Mouse (Mus musculus) kidney, embryonic 15.5 days (tissue): ENCODE data around the gene Camta1. TPM values are rescaled to one million over a fixed set of nuclear protein-coding genes. Genes with fewer than 3 reads are reported as not detected.

Experiments used
- ATAC-seq: fragments of 200-750 bp; cut with Nextera tagmentation; replicated peaks from 2 replicates; pipeline ENCODE4 v1.8.0; 2017; ENCODE audit warnings: moderate TSS enrichment; ENCODE audit not compliant: low FRiP score
- H3K27ac ChIP-seq: fragments of 300-500 bp; sonication (generic); 2 replicates; pipeline ENCODE4 v1.5.1; 2015; ENCODE audit warnings: mild to moderate bottlenecking, inconsistent platforms
- H3K27me3 ChIP-seq: fragments of 300-500 bp; sonication (generic); 2 replicates; pipeline ENCODE4 v1.6.1; 2015; ENCODE audit warnings: inconsistent platforms
- H3K36me3 ChIP-seq: fragments of 300-500 bp; sonication (generic); 2 replicates; pipeline ENCODE4 v1.6.1; 2015; ENCODE audit warnings: inconsistent platforms
- H3K4me1 ChIP-seq: fragments of 300-500 bp; sonication (generic); 2 replicates; pipeline ENCODE4 v1.6.1; 2015; ENCODE audit warnings: inconsistent platforms
- H3K4me2 ChIP-seq: fragments of 300-500 bp; sonication (generic); 2 replicates; pipeline ENCODE4 v1.6.1; 2015; ENCODE audit warnings: moderate library complexity, mild to moderate bottlenecking, inconsistent platforms
- H3K4me3 ChIP-seq: fragments of 300-500 bp; sonication (generic); replicated peaks from 2 replicates; pipeline ENCODE4 v1.5.1; 2015; ENCODE audit warnings: mild to moderate bottlenecking, inconsistent platforms
- H3K9ac ChIP-seq: fragments of 300-500 bp; sonication (generic); 2 replicates; pipeline ENCODE4 v1.6.1; 2015; ENCODE audit warnings: mild to moderate bottlenecking, inconsistent platforms
- H3K9me3 ChIP-seq: fragments of 300-500 bp; sonication (generic); replicated peaks from 2 replicates; pipeline ENCODE4 v1.6.1; 2016; ENCODE audit warnings: inconsistent platforms
- WGBS: fragments of 180-500 bp; shearing (Covaris S2); methylation state at CpG from one replicate; pipeline ENCODE4 v1.1.7; 2015; ENCODE audit warnings: mixed read lengths; 5-methylcytosine and 5-hydroxymethylcytosine counted together
- polyA plus RNA-seq: library from polyadenylated mRNA; unstranded; fragments of >200 nt; fragmentation: Nextera tagmentation; extraction: Ambion mirVana; gene quantifications from 2 replicates; pipeline ENCODE4 v1.2.1, GENCODE M21; 2015

Camta1 gene
- polyA plus RNA-seq, 1 experiment from 2014 or later = 87.9 TPM

DNA sequence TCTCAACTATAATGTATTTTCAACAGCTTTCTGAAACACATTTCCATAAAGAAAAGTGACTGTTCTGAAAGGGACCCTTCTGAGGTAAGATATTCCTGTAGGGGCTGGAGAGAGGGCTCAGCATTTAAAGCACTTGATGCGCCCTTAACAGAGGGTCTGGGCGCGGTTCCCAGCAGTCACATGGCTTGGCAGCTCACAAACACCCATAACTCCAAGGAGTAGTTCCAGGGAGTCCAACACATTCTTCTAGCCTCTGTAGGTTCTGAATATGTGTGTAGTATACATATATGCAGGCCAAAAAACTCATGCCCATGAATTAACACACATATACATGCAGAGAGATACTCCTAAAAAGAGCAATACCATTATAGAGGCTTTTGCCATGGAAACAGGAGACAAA is 333.9 kb downstream of the Camta1 start:
- Histone ChIP-seq H3K4me3 (no peak overlapping the region), H3K9ac (no peak overlapping the region), H3K27me3 (no peaks in the 10 kb centered on the region), H3K27ac (no peak overlapping the region), H3K4me1 (no peaks in the 10 kb centered on the region), H3K36me3 (no peaks in the 10 kb centered on the region), H3K4me2 (no peak overlapping the region), H3K9me3 (no peaks in the 10 kb centered on the region)
- ATAC-seq = no peak
- WGBS = 85% methylated on average over 3 of the region's 3 CpGs

DNA sequence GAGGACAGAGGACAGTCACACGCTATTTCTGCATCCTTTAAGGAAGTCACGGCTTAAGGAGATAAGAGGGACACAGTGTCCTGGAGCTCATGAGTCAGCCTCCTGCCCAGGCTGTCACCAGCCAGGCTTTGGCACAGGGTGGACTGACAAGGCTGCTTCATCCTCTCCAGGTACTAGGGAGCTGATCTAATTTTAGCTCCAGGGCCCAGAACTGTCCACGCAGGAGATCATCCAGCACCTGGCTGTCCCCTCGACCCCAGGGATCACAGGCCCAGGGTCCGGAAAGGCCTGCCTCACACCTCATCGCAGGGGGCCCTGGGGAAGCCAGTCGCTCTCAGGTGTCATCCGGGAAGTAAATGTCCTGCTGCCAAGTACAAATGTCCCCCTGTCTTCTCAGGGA is 341.6 kb downstream of the Camta1 start:
- 28% methylated on average over 8 of the region's 8 CpGs for WGBS
- H3K27ac ChIP-seq = no peak overlapping the region

DNA sequence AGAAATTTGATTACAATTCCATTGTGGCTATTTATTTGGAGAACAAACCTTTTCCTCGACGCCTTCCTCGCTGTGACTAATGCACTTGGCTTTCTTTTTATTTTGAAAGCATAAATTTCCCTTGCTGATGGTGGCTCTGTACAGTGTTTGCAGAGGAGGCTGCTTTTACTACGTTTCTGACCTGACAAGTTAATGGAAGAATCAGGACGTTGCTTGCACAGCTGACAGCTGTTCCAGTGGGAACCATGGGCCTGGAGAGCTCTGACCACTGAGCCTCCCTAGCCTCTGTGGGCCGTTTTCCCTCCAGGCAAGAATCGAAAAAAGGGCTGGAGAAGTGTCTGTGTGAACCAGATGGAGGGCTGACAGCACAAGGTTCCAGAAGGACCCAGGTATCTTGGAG is 342.7 kb downstream of the Camta1 start:
- Histone ChIP-seq H3K27ac (no peak overlapping the region), H3K27me3 (peaks cover 4% of the 10 kb centered on the region; the same call in 1 of the 2 replicates), H3K4me1 (peaks cover 37% of the 10 kb centered on the region), H3K4me3 (no peak overlapping the region), H3K9me3 (no peaks in the 10 kb centered on the region), H3K36me3 (no peaks in the 10 kb centered on the region), H3K9ac (no peak overlapping the region), H3K4me2 (no peak overlapping the region)
- ATAC-seq = no peak; the same call in 1 of the 2 replicates
- 25% methylated on average over 7 of the region's 7 CpGs for WGBS

More for the DNA sequence above, 341.6 kb downstream of the Camta1 start:
- Histone ChIP-seq H3K9me3 (no peaks in the 10 kb centered on the region), H3K4me3 (no peak overlapping the region), H3K9ac (no peak overlapping the region), H3K4me2 (no peak overlapping the region), H3K27me3 (peaks cover 4% of the 10 kb centered on the region; the same call in 1 of the 2 replicates), H3K36me3 (no peaks in the 10 kb centered on the region), H3K4me1 (peaks cover 37% of the 10 kb centered on the region)
- ATAC-seq = no peak

DNA sequence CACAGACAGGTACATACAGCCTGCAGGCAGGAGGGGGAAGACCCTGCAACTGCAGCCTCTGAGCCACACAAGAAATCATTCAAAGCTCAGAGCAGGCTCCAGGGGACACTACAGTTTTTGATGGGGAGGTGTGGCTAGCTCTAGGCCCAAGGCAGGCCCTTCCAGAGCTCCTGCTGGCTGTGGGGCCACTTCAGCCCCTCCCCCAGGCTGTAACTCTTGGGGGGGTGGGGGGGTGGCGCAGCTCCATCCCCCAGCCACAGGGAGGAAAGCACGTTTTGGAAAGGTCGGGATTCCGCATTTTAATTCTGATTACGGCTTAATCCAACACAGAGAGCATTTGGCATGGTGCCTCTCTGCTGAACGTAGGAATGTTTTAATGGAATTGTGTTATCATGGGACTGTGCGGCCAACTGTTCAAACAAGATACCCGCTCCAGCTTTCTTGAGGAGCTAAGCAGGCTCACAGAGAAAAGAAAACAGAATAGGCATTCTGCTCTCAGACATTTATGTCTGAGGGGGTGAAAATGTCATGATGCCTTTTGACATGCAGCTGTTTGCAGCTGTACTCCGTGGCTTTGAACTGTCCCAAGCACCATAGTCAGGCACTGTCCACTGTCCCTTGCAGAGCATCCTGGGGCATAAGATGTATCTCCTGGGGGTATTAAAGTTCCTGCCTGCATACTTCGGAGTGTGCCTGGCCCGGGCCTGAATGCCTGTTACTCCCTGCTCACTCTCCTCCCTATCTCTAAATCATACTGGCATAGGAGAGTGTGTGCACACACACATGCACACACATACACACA is 344.5 kb downstream of the Camta1 start:
- Histone ChIP-seq H3K9ac (no peak overlapping the region), H3K27ac (peak overlapping the region; percentile 58), H3K9me3 (no peaks in the 10 kb centered on the region), H3K4me2 (no peak overlapping the region), H3K36me3 (no peaks in the 10 kb centered on the region), H3K4me1 (peaks cover 37% of the 10 kb centered on the region), H3K27me3 (peaks cover 4% of the 10 kb centered on the region; the same call in 1 of the 2 replicates), H3K4me3 (no peak overlapping the region)
- ATAC-seq = peak; percentile 61
- WGBS = 23% methylated on average over 11 of the region's 11 CpGs

DNA sequence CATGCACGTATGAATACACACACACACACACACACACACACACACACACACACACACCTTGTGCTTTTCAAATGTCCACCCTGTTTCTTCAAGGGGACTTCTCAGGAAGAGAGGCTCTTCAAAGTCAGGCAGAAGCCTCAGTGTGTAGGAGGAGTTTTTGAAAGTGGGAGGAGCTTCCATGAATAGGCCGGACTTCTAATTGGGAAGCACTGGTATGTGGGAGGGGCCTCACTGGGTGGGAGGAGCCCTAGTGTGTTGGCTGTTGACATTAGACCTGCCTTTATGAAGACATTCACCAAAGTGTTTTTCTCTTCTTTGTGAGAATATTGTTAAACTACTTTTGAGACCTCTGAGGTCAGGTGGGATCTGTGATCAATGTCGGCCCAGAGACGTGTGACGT is 346.4 kb downstream of the Camta1 start:
- ATAC-seq = no peak
- Histone ChIP-seq H3K9ac (no peak overlapping the region), H3K9me3 (no peaks in the 10 kb centered on the region), H3K27me3 (no peaks in the 10 kb centered on the region), H3K27ac (no peak overlapping the region), H3K4me1 (peaks cover 34% of the 10 kb centered on the region), H3K36me3 (no peaks in the 10 kb centered on the region), H3K4me3 (no peak overlapping the region), H3K4me2 (no peak overlapping the region)
- whole genome bisulfite sequencing = 73% methylated on average over 5 of the region's 5 CpGs

DNA sequence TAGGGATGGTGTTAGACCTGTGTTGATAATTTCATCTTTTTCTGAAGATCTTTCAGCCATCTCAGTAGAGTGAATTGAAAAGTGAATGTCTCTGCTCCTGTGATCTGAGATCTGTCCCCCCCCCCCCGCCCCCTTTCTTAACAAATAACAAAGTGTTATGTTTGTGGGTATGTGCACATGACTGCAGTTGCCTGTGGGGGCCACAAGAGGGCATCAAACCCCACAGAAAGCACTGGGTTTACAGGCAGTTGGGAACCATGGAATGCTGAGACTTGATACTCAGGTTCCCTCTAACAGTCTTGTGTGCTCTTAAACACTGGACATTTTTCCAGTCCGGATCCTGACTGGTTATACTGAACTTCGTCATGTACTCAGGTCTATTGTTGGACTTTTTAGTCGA is 350.6 kb downstream of the Camta1 start:
- no peak for ATAC-seq
- Histone ChIP-seq H3K9me3 (no peaks in the 10 kb centered on the region), H3K27ac (no peak overlapping the region), H3K4me1 (no peaks in the 10 kb centered on the region), H3K4me2 (no peak overlapping the region), H3K27me3 (no peaks in the 10 kb centered on the region), H3K36me3 (no peaks in the 10 kb centered on the region), H3K9ac (no peak overlapping the region), H3K4me3 (no peak overlapping the region)
- WGBS = 93% methylated on average over 4 of the region's 4 CpGs

DNA sequence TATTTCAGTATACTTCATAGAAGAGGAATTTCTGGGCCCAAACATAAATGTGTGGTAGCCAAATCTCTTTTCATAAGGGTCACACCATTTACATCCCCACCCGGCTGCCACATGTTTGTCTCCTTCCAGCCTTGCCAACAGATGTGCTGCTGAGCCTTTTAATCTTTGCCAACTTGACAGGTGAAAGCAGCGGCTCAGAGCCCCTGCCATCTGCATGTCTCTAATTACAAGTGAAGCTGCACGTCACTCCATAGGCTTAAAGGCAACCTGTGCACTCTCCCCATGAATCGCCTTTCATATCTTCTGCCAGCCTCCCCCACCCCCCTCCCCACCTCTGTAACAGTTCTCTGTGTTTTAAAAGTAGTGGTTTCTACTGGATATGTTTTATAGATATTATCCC is 351.3 kb downstream of the Camta1 start:
- H3K9me3 ChIP-seq = no peaks in the 10 kb centered on the region
- no peak overlapping the region for H3K4me2 ChIP-seq
- no peaks in the 10 kb centered on the region for H3K4me1 ChIP-seq
- no peaks in the 10 kb centered on the region for H3K36me3 ChIP-seq
- no peak overlapping the region for H3K4me3 ChIP-seq
- H3K27ac ChIP-seq = no peak overlapping the region
- ATAC-seq = no peak
- 48% methylated on average over 4 of the region's 4 CpGs for WGBS
- no peak overlapping the region for H3K9ac ChIP-seq
- no peaks in the 10 kb centered on the region for H3K27me3 ChIP-seq

DNA sequence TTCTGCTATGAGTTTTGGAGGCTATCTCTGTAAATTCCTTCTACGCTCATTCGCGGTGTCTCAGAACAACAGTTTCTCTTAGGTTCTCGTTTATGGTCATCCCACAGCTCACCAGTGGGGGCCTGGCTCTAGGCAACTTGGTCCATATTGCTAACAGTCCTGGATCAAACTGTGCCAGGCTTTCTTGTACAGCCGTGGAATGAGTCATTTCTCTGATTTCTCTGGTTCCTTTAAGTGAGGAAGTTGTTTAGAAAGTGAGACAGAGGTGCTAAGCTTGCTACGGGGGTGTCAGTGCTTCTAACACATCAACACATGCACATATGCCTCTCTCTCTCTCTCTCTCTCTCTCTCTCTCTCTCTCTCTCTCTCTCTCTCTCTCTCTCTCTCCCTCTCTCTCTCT is 355.0 kb downstream of the Camta1 start:
- Histone ChIP-seq H3K4me3 (no peak overlapping the region), H3K4me1 (no peaks in the 10 kb centered on the region), H3K27ac (no peak overlapping the region), H3K4me2 (no peak overlapping the region), H3K36me3 (no peaks in the 10 kb centered on the region), H3K9ac (no peak overlapping the region), H3K9me3 (no peaks in the 10 kb centered on the region), H3K27me3 (no peaks in the 10 kb centered on the region)
- 69% methylated on average over 6 of the region's 6 CpGs for WGBS
- ATAC-seq = no peak

DNA sequence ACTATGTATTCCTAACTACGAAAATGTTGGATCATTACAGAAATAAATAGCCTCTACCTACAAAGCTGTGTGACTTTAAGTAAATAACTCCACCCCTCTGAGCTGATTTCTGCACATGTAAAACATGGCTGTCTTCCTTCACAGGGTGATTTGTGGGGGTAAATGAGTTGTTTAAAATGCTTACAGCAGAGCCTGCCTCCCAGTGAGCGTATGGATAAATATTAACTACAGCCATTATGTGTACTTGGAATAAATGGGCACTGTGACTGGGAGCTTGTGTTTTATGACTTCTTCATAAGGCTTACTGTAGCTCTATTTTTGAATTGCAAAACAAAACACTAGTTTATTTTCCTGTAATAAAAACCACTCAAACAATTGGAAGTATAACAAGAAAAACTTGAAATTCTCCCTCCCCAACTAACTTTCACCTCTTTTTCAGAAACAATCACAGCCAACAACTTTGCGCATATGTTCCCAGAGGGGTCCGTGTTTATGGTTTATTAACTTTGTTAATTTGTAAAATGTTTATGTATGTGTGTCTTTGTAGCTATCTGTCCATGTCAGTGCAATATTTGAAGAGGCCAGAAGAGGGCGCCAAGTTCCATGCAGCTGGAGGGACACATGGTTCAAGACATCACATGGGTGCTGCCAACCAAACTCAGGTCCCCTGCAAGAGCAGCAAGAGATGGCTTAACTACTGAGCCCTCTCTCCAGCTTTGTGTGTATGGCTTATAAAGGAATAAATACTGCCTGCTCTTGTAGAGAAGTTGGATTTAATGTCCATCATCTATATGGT is 363.0 kb downstream of the Camta1 start:
- Histone ChIP-seq H3K4me1 (peaks cover 19% of the 10 kb centered on the region), H3K4me3 (no peak overlapping the region), H3K27ac (no peak overlapping the region), H3K36me3 (no peaks in the 10 kb centered on the region), H3K9me3 (no peaks in the 10 kb centered on the region; the same call in 1 of the 2 replicates), H3K9ac (no peak overlapping the region), H3K27me3 (peaks cover 4% of the 10 kb centered on the region; the same call in 1 of the 2 replicates), H3K4me2 (no peak overlapping the region)
- 77% methylated on average over 5 of the region's 5 CpGs for WGBS
- ATAC-seq = no peak

DNA sequence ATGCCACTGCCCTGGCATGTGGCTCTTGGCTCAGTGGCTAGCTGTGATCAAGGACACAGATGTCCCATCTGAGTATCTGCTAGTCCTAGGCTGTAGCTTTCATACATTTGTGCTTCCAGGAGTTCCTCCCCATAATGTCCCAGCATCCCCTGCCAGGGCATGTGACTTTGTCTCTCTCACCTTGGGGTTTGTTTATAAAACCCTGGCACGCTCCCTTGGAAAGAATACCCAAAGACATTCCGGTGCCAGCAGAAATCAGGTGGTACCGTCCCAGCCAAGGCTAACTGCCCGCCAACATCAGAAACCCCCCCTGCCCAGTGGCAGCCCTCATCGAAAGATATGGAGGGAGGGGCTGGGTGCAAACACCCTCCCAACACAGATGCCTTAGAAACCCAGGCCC is 365.1 kb downstream of the Camta1 start:
- Histone ChIP-seq H3K4me1 (peaks cover 28% of the 10 kb centered on the region), H3K4me3 (no peak overlapping the region), H3K4me2 (no peak overlapping the region), H3K36me3 (no peaks in the 10 kb centered on the region), H3K27me3 (peaks cover 4% of the 10 kb centered on the region; the same call in 1 of the 2 replicates), H3K9ac (no peak overlapping the region), H3K27ac (no peak overlapping the region), H3K9me3 (no peaks in the 10 kb centered on the region; the same call in 1 of the 2 replicates)
- no peak for ATAC-seq
- 88% methylated on average over 5 of the region's 5 CpGs for WGBS

DNA sequence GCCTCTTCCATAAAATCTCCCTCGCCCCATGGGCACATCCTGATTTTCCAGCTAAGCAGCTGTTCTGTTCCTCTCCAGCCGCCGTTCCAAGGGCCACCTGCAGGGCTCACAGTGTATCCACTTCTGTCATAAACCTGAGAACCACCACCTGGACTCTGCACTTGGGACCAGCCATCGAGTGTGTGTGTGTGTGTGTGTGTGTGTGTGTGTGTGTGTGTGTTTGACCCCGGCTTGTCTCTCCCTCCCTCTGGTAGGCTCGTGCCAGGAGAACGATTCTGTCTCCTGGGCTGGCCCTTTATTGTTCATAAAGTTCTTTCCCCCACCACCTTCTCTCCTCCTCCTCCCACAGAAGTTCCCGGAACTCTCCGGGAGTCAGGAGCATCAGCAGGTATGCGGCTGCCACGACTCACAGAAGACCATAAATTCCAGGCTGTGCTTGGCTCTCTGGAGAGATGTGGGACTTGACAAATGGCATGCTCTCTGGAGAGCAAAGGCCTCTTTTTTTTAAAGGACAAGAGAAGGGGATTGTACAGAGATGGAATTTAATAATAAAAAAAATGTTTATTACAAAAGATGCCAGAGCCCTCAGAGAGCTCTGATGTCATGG is 366.3 kb downstream of the Camta1 start:
- Histone ChIP-seq H3K27ac (no peak overlapping the region; the same call in 1 of the 2 replicates), H3K9ac (no peak overlapping the region), H3K4me1 (peaks cover 28% of the 10 kb centered on the region), H3K4me2 (no peak overlapping the region), H3K36me3 (no peaks in the 10 kb centered on the region), H3K9me3 (no peaks in the 10 kb centered on the region; the same call in 1 of the 2 replicates), H3K4me3 (no peak overlapping the region), H3K27me3 (peaks cover 4% of the 10 kb centered on the region; the same call in 1 of the 2 replicates)
- WGBS = 19% methylated on average over 11 of the region's 11 CpGs
- peak; percentile 46; the same call in 1 of the 2 replicates for ATAC-seq

DNA sequence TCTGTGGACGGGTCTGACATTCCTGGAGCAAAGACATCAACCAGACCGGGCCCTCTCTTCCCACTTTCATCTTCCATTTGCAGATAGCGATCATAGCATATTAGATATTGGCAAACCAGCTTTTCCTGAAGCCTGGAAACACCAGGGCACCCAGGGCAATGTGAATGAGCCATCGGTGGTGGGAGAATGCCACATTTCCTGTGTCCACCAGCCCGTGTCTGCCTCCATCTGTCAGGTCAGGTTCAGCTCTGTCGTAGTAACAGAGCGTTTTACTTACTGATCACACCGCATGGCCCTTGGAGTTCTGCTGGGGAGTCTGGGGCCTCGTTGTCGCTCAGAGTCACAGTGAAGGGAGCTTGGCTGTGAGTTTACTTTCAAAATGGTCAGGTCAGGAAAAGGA is 368.9 kb downstream of the Camta1 start:
- no peak overlapping the region for H3K4me3 ChIP-seq
- no peak for ATAC-seq

More for the DNA sequence above, 368.9 kb downstream of the Camta1 start:
- Histone ChIP-seq H3K9me3 (no peaks in the 10 kb centered on the region), H3K9ac (no peak overlapping the region), H3K36me3 (no peaks in the 10 kb centered on the region), H3K4me2 (no peak overlapping the region), H3K4me1 (peaks cover 24% of the 10 kb centered on the region), H3K27ac (no peak overlapping the region), H3K27me3 (peaks cover 4% of the 10 kb centered on the region; the same call in 1 of the 2 replicates)
- 36% methylated on average over 10 of the region's 10 CpGs for WGBS
